17 mouse cellular contexts compared by ENCODE assay signal in genomic region chr6:5155313-5155927, GRCm38 (mm10). TPM values are rescaled to one million over a fixed set of nuclear protein-coding genes. Genes with fewer than 3 reads are reported as not detected.
DNase-seq lines count a peak whose midpoint lies in the region; ATAC-seq and TF ChIP-seq lines count a peak whose summit lies in the region.
"Had no signal": no experiment of that assay in that cellular context is flagged by ENCODE, and none has a peak within 500 bp of the region (broad histone marks: within the 10 kb centered on the region; RNA-seq: fewer than 3 reads in every experiment).

No protein-coding gene starts in this region.

- no peak overlapping the region for H3K4me2 ChIP-seq in hindbrain, embryonic 16.5 days (ENCODE audit: low read length)
- no peak overlapping the region for H3K4me2 ChIP-seq in hindbrain, embryonic 11.5 days (replicated peaks; ENCODE audit: low read depth, low read length)
- peak overlapping the region; percentile 45 for H3K4me2 ChIP-seq in liver, embryonic 16.5 days (ENCODE audit: low read depth, low read length)

- H3K9ac ChIP-seq in hindbrain, embryonic 16.5 days (ENCODE audit: low read depth, low read length): no peak overlapping the region
- no peak overlapping the region for H3K9ac ChIP-seq in hindbrain, embryonic 11.5 days (ENCODE audit: low read depth, low read length)
- peak overlapping the region; percentile 52 for H3K9ac ChIP-seq in liver, embryonic 16.5 days (ENCODE audit: low read depth, low read length)

- H3K27me3 ChIP-seq in hindbrain, embryonic 16.5 days (replicated peaks; ENCODE audit: control insufficient read depth, insufficient read depth, low read length): no peaks in the 10 kb centered on the region
- H3K27me3 ChIP-seq in hindbrain, embryonic 11.5 days (ENCODE audit: control insufficient read depth, insufficient read depth, low read length): no peaks in the 10 kb centered on the region
- H3K27me3 ChIP-seq in liver, embryonic 16.5 days (ENCODE audit: control insufficient read depth, insufficient read depth, low read depth, low read length): no peaks in the 10 kb centered on the region

- peak; percentile 50; the same call in 1 of the 2 replicates for ATAC-seq in hindbrain, embryonic 16.5 days
- ATAC-seq in hindbrain, embryonic 11.5 days (ENCODE audit: low FRiP score): no peak
- peak; percentile 86 for ATAC-seq in erythroblast, adult 5-6 weeks (replicated peaks; ENCODE audit: low FRiP score, poor library complexity, severe bottlenecking)
- ATAC-seq in liver, embryonic 16.5 days (ENCODE audit: low read depth): peak; percentile 92
- ATAC-seq in granulocyte monocyte progenitor cell, adult 5-6 weeks (replicated peaks; ENCODE audit: poor library complexity, severe bottlenecking): no peak

- peaks cover 12% of the 10 kb centered on the region for H3K36me3 ChIP-seq in hindbrain, embryonic 16.5 days (ENCODE audit: control insufficient read depth, insufficient read depth, low read length)
- no peaks in the 10 kb centered on the region for H3K36me3 ChIP-seq in hindbrain, embryonic 11.5 days (ENCODE audit: control insufficient read depth, insufficient read depth, low read length)
- H3K36me3 ChIP-seq in liver, embryonic 16.5 days (ENCODE audit: control insufficient read depth, insufficient read depth): no peaks in the 10 kb centered on the region

- no peak for TF ChIP-seq CTCF in bone marrow, adult 2 months (IDR thresholded peaks at IDR 0.05; ENCODE audit: control insufficient read depth, insufficient read depth, low read length)

- 71% methylated on average over 1 of the region's 1 CpGs for WGBS in hindbrain, embryonic 16.5 days
- 71% methylated on average over 1 of the region's 1 CpGs for WGBS in hindbrain, embryonic 11.5 days
- 54% methylated on average over 1 of the region's 1 CpGs for WGBS in bone marrow, adult 2 months
- 29% methylated on average over 1 of the region's 1 CpGs for WGBS in liver, embryonic 16.5 days (ENCODE audit: insufficient replicate concordance)

- no peaks in the 10 kb centered on the region for H3K9me3 ChIP-seq in hindbrain, embryonic 16.5 days (ENCODE audit: control insufficient read depth, low read length)
- H3K9me3 ChIP-seq in hindbrain, embryonic 11.5 days (ENCODE audit: control insufficient read depth, low read length): no peaks in the 10 kb centered on the region
- no peaks in the 10 kb centered on the region for H3K9me3 ChIP-seq in liver, embryonic 16.5 days (replicated peaks; ENCODE audit: control insufficient read depth, low read length)
- H3K9me3 ChIP-seq: embryonic facial prominence, embryonic 10.5 days had no signal

- no peaks in the 10 kb centered on the region for H3K4me1 ChIP-seq in hindbrain, embryonic 16.5 days (ENCODE audit: control insufficient read depth, insufficient read depth, low read depth, low read length)
- H3K4me1 ChIP-seq in hindbrain, embryonic 11.5 days (replicated peaks; ENCODE audit: control insufficient read depth, insufficient read depth, low read length): no peaks in the 10 kb centered on the region
- H3K4me1 ChIP-seq in bone marrow, adult 2 months (ENCODE audit: control insufficient read depth, insufficient read depth, low read length): peaks cover 2% of the 10 kb centered on the region
- peaks cover 51% of the 10 kb centered on the region for H3K4me1 ChIP-seq in liver, embryonic 16.5 days (ENCODE audit: control insufficient read depth, low read depth, low read length)
- H3K4me1 ChIP-seq: embryonic facial prominence, embryonic 10.5 days had no signal

- no peak for TF ChIP-seq POLR2A in bone marrow, adult 2 months (IDR thresholded peaks at IDR 0.05; ENCODE audit: borderline replicate concordance, control insufficient read depth, low read depth, low read length)

- DNase-seq in hindbrain, embryonic 11.5 days (ENCODE audit: low spot score): no peak
- DNase-seq in gastrocnemius, postnatal 25 days: no peak
- no peak for DNase-seq in adrenal gland, adult 8-10 months
- DNase-seq: cerebellum, adult 18-20 months; heart, postnatal 14 days had no signal

- H3K27ac ChIP-seq in hindbrain, embryonic 16.5 days (ENCODE audit: low read depth, low read length): no peak overlapping the region
- H3K27ac ChIP-seq in hindbrain, embryonic 11.5 days (ENCODE audit: low read depth, low read length): no peak overlapping the region
- H3K27ac ChIP-seq in bone marrow, adult 2 months (ENCODE audit: control insufficient read depth, insufficient read depth, low read depth, low read length, poor library complexity): peak overlapping the region; percentile 75
- peak overlapping the region; percentile 96 for H3K27ac ChIP-seq in liver, embryonic 16.5 days (ENCODE audit: low read length)
- H3K27ac ChIP-seq: embryonic facial prominence, embryonic 10.5 days had no signal

- H3K4me3 ChIP-seq in hindbrain, embryonic 16.5 days (ENCODE audit: low read length): no peak overlapping the region
- no peak overlapping the region for H3K4me3 ChIP-seq in hindbrain, embryonic 11.5 days (ENCODE audit: low read depth, low read length)
- no peak overlapping the region for H3K4me3 ChIP-seq in bone marrow, adult 2 months (replicated peaks; ENCODE audit: control insufficient read depth, low read depth, low read length)
- peak overlapping the region; percentile 14 for H3K4me3 ChIP-seq in liver, embryonic 16.5 days (ENCODE audit: low read depth, low read length)
- H3K4me3 ChIP-seq: embryonic facial prominence, embryonic 10.5 days; myocyte had no signal

RNA-seq across cellular contexts. Expression of gene Pon1, which starts 38.3 kb away (rescaled TPM):
- 0.10 and 0.53 TPM in 2 replicates for polyA plus RNA-seq in hindbrain, embryonic 16.5 days (2015; fragmentation: Nextera tagmentation; extraction: Ambion mirVana)
- 0.22 TPM in 1 of 2 replicates, not detected in the other for polyA plus RNA-seq in hindbrain, embryonic 11.5 days (2014; fragmentation: Nextera tagmentation; extraction: Ambion mirVana)
- polyA plus RNA-seq in bone marrow, adult 2 months (2011; ENCODE audit: insufficient read depth, insufficient read length, low replicate concordance, missing spikeins): 3.3 TPM in 1 of 2 replicates, not detected in the other
- not detected in 2 replicates for total RNA-seq in erythroblast, adult 5-6 weeks (2015; ENCODE audit: low replicate concordance)
- 0.60 TPM in 1 of 2 replicates, not detected in the other for total RNA-seq in erythroblast, adult 5-6 weeks (2017; ENCODE audit: low replicate concordance)
- 15.5 and 19.2 TPM in 2 replicates for polyA plus RNA-seq in liver, embryonic 16.5 days (2015; fragmentation: Nextera tagmentation; extraction: Ambion mirVana)
- not detected in 2 replicates for total RNA-seq in granulocyte monocyte progenitor cell, adult 5-6 weeks (2014; fragmentation: Nextera tagmentation)
- total RNA-seq in granulocyte monocyte progenitor cell, adult 5-6 weeks (2017): not detected in 2 replicates
- total RNA-seq in gastrocnemius, postnatal 25 days (2021): under 1 TPM in 1 of 2 experiments, not detected in 1; 0.29 TPM
- total RNA-seq in adrenal gland, adult 8-10 months (2022): 1 to 10 TPM; 1.3 to 4.7 (median 2.8) TPM
- total RNA-seq: ES-E14; layer of hippocampus, postnatal 25 days; megakaryocyte, adult 5-6 weeks had no signal
- polyA plus RNA-seq: embryonic facial prominence, embryonic 10.5 days; kidney, embryonic 14.5 days; limb, embryonic 14.5 days; myocyte had no signal

Comparison
In these comparisons a context has a peak if more than half of its experiments do, and no peak if none do; other contexts are left out.
1. ATAC-seq: peak in hindbrain, embryonic 16.5 days (single experiment), erythroblast, adult 5-6 weeks (single experiment) and liver, embryonic 16.5 days (single experiment); none in hindbrain, embryonic 11.5 days (single experiment) and granulocyte monocyte progenitor cell, adult 5-6 weeks (single experiment).
2. H3K27ac ChIP-seq: peak in bone marrow, adult 2 months (single experiment) and liver, embryonic 16.5 days (single experiment); none in hindbrain, embryonic 16.5 days (single experiment) and hindbrain, embryonic 11.5 days (single experiment).